Mouse (Mus musculus) heart, embryonic 13.5 days (tissue): Measurements from ENCODE around the gene Snrpg. TPM values are rescaled to one million over a fixed set of nuclear protein-coding genes. Genes with fewer than 3 reads are reported as not detected.

Source experiments
- ATAC-seq: fragments of 200-750 bp; cut with Nextera tagmentation; 2 replicates; pipeline ENCODE4 v1.8.0; 2017; ENCODE audit warnings: moderate TSS enrichment; ENCODE audit not compliant: insufficient number of reproducible peaks, low FRiP score, low TSS enrichment; ENCODE audit errors: extremely low read depth
- H3K27ac ChIP-seq: fragments of 300-500 bp; sonication (generic); replicated peaks from 2 replicates; pipeline ENCODE4 v1.5.1; 2015; ENCODE audit warnings: moderate library complexity, mild to moderate bottlenecking, inconsistent platforms
- H3K27me3 ChIP-seq: fragments of 300-500 bp; sonication (generic); replicated peaks from 2 replicates; pipeline ENCODE4 v1.6.1; 2015; ENCODE audit warnings: mild to moderate bottlenecking, inconsistent platforms
- H3K36me3 ChIP-seq: fragments of 300-500 bp; sonication (generic); 2 replicates; pipeline ENCODE4 v1.6.1; 2015; ENCODE audit warnings: mild to moderate bottlenecking, inconsistent platforms
- H3K4me1 ChIP-seq: fragments of 300-500 bp; sonication (generic); 2 replicates; pipeline ENCODE4 v1.6.1; 2015; ENCODE audit warnings: inconsistent platforms
- H3K4me2 ChIP-seq: fragments of 300-500 bp; sonication (generic); 2 replicates; pipeline ENCODE4 v1.6.1; 2015; ENCODE audit warnings: inconsistent platforms, mild to moderate bottlenecking, moderate library complexity
- H3K4me3 ChIP-seq: fragments of 300-500 bp; sonication (generic); 2 replicates; pipeline ENCODE4 v1.5.1; 2015; ENCODE audit warnings: moderate library complexity, mild to moderate bottlenecking, inconsistent platforms
- H3K9ac ChIP-seq: fragments of 300-500 bp; sonication (generic); 2 replicates; pipeline ENCODE4 v1.6.1; 2015; ENCODE audit warnings: inconsistent platforms, mild to moderate bottlenecking, moderate library complexity
- H3K9me3 ChIP-seq: fragments of 300-500 bp; sonication (generic); 2 replicates; pipeline ENCODE4 v1.6.1; 2016; ENCODE audit warnings: inconsistent platforms
- WGBS: fragments of 180-500 bp; shearing (Covaris S2); methylation state at CpG from one replicate; pipeline ENCODE4 v1.1.7; 2015; ENCODE audit warnings: mixed read lengths; 5-methylcytosine and 5-hydroxymethylcytosine counted together
- polyA plus RNA-seq: library from polyadenylated mRNA; unstranded; fragments of >200 nt; fragmentation: Nextera tagmentation; extraction: Ambion mirVana; gene quantifications from 2 replicates; pipeline ENCODE4 v1.2.1, GENCODE M21; 2015

Gene Snrpg
- polyA plus RNA-seq, 1 experiment from 2014 or later, result 315 TPM

DNA sequence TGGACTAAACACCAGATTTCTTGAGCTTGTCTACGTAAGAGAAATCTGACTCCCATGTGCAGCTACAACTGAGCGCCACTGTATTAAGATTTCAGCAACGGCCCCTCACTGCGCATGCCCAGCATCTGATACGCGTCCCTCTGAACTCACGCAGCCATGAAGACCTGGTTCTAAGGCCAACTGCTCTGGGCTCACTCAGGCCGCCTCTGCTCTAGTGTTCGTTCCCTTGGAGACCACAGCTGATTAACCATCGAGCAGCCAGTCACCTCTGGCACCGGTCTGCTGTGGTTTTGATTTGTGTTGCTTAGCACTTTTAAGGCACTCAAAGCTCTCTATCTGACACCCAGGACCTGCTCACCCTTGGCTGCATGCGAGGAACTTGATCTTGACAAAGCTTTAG is 16.2 kb downstream of the Snrpg start:
- WGBS, result 76% methylated on average over 12 of the region's 12 CpGs
- H3K9me3 ChIP-seq, result no peaks in the 10 kb centered on the region
- peaks cover 62% of the 10 kb centered on the region for H3K36me3 ChIP-seq
- no peak for ATAC-seq
- no peaks in the 10 kb centered on the region for H3K4me1 ChIP-seq
- H3K27me3 ChIP-seq, result no peaks in the 10 kb centered on the region
- no peak overlapping the region for H3K4me2 ChIP-seq
- H3K27ac ChIP-seq, result no peak overlapping the region
- no peak overlapping the region for H3K4me3 ChIP-seq
- H3K9ac ChIP-seq, result no peak overlapping the region

DNA sequence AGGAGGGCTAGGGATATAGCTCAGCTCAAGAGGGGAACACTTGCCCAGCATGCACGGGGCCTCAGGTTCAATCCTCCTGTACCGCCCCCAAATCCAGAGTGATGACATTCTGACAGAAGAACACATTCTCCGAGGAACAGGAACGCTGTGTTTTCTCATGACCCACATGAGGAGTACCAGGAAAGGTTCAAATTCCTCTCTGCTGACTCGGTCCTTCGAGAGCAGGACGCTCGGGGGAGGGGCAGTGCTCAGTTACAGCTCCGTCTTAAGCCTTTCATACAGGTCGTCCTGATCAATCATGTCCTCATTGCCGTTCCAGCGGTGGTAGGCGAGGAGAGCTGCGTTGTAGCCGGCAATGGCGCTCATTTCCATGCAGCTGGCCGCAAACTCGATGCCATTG is 17.4 kb downstream of the Snrpg start:
- no peak overlapping the region for H3K27ac ChIP-seq
- H3K9me3 ChIP-seq, result no peaks in the 10 kb centered on the region
- no peak overlapping the region for H3K4me3 ChIP-seq
- peaks cover 70% of the 10 kb centered on the region for H3K36me3 ChIP-seq
- no peaks in the 10 kb centered on the region for H3K4me1 ChIP-seq
- no peak for ATAC-seq
- H3K9ac ChIP-seq, result no peak overlapping the region
- H3K27me3 ChIP-seq, result no peaks in the 10 kb centered on the region
- 63% methylated on average over 18 of the region's 18 CpGs for WGBS
- H3K4me2 ChIP-seq, result no peak overlapping the region

DNA sequence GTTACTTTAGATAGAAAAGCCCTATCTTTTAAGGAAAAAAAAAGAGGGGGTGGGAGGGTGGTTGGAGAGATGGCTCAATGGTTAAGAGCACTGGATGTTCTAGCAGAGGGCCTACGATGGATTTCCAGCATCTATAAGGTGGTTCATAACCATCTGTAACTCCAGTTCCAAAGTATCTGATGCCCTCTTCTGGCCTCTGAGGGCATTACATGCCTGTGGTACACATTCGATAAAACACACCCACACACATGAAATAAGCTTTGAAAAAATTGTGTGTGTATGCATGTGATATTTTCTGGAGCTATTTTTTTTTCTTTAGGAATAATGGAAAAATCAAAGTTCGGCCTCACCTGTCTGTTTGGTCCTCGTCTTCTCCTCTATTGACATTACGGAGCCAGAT is 20.2 kb downstream of the Snrpg start:
- H3K4me2 ChIP-seq, result no peak overlapping the region
- WGBS, result 93% methylated on average over 5 of the region's 5 CpGs
- no peak overlapping the region for H3K9ac ChIP-seq
- peaks cover 76% of the 10 kb centered on the region for H3K36me3 ChIP-seq
- ATAC-seq, result no peak
- no peaks in the 10 kb centered on the region for H3K9me3 ChIP-seq
- no peaks in the 10 kb centered on the region for H3K27me3 ChIP-seq
- H3K4me1 ChIP-seq, result peaks cover 21% of the 10 kb centered on the region
- H3K27ac ChIP-seq, result no peak overlapping the region
- no peak overlapping the region for H3K4me3 ChIP-seq

DNA sequence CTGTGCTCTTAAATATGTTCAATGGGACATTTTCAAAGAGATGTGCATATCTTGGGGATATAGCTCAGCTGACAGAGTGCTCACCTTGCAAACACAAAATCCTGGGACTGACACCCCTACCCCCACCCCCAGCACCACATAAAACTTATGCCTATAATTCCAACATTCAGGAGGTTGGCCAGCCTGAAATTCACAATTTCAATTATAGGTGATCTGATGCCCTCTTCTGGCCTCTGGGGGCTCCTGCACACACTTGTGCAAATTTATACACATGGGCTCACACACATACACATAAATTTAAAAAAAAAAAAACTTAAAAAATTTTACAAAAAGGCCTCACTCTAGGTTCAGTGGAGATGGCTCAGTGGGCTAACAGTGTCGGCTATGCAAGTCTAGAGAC is 22.1 kb downstream of the Snrpg start:
- Histone ChIP-seq H3K27me3 (no peaks in the 10 kb centered on the region), H3K36me3 (peaks cover 60% of the 10 kb centered on the region)

DNA sequence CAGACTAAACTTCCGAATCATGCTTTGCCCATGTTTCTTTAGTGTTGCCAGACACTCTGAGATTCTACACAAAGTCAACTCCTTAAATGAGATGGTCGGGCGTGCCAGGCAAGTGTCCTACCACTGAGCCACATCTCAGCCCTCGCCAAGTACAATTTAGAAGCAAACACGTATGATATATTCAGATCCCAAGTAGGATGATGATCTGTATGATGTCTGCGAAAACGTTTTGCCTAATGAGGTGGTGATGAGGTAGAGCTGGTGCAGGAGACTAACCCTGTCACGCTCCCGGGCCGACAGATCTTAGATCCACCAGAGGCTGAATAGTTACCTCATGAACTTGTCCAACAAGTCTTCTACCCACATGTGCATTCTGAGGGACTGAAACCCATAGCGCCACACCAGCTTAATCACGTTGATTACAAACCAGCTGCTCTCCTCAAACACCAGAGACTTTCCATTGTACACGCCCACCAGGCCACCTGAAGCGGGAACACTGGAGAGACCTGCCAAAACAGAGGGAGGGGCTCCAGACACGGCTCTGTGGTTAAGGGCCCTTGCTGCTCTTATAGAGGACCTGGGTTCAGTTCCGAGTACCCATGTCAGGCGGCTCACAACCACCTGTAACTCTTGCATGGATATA is 23.1 kb downstream of the Snrpg start:
- Histone ChIP-seq H3K36me3 (peaks cover 50% of the 10 kb centered on the region), H3K4me2 (no peak overlapping the region), H3K4me1 (peaks cover 29% of the 10 kb centered on the region), H3K9me3 (no peaks in the 10 kb centered on the region), H3K9ac (0 out of 2 replicates have a peak overlapping the region, but pooled peaks have one; percentile 93), H3K27ac (no peak overlapping the region), H3K27me3 (peaks cover 3% of the 10 kb centered on the region; the same call in 1 of the 2 replicates), H3K4me3 (no peak overlapping the region)
- 82% methylated on average over 17 of the region's 17 CpGs for WGBS
- no peak for ATAC-seq

More for the DNA sequence above, 22.1 kb downstream of the Snrpg start:
- no peak overlapping the region for H3K4me3 ChIP-seq
- no peak overlapping the region for H3K9ac ChIP-seq
- H3K4me1 ChIP-seq, result peaks cover 29% of the 10 kb centered on the region
- H3K4me2 ChIP-seq, result no peak overlapping the region
- 90% methylated on average over 1 of the region's 1 CpGs for WGBS
- H3K9me3 ChIP-seq, result no peaks in the 10 kb centered on the region
- no peak for ATAC-seq
- no peak overlapping the region for H3K27ac ChIP-seq

DNA sequence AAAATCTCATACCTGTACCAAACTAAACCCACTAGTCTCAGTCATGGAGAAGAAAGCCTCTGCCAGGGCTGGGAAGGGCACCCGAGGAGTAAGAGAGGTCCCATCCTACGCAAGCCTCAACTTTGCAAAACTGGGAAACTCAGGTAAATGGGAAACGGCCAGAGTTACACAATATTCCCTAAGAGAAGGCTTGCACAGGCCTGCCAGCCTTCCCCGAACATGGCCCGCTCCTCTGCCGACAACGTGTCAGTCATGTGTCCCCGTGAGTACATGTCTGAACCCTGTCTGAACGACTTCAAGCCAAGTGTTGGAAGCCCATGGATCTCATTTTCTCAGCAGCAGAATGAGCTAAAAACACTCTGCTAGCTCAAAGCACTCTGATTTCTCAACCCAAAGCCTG is 23.9 kb downstream of the Snrpg start:
- Histone ChIP-seq H3K9me3 (no peaks in the 10 kb centered on the region), H3K27ac (no peak overlapping the region), H3K4me1 (peaks cover 29% of the 10 kb centered on the region), H3K4me3 (no peak overlapping the region), H3K36me3 (peaks cover 42% of the 10 kb centered on the region), H3K27me3 (peaks cover 8% of the 10 kb centered on the region), H3K9ac (peak overlapping the region; percentile 93), H3K4me2 (peak overlapping the region; percentile 92)
- no peak for ATAC-seq
- 66% methylated on average over 9 of the region's 9 CpGs for WGBS

DNA sequence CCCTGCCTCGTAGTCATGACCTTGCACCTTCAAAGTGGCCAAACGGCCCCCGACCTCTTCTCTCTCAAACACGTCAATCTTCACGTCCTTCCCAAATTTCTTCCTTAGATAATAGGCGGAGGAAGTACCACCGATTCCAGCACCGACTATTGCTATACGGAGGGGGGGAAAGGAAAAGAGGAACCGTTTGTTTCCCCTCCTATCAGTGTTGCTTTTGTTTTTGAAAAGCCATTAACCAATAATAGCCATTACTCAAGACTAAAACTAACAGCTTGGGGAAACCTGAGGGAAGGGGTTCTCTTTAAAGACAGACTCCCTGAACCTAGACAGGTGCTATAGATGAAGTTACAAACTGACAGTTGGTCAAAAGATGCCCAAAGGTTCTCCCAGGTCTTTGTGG is 24.9 kb downstream of the Snrpg start:
- ATAC-seq, result no peak
- Histone ChIP-seq H3K9me3 (no peaks in the 10 kb centered on the region), H3K4me1 (peaks cover 33% of the 10 kb centered on the region), H3K9ac (peak overlapping the region; percentile 93), H3K4me3 (peak overlapping the region; percentile 92), H3K36me3 (peaks cover 32% of the 10 kb centered on the region), H3K4me2 (peak overlapping the region; percentile 92), H3K27me3 (peaks cover 8% of the 10 kb centered on the region), H3K27ac (peak overlapping the region; percentile 92; the same call in 1 of the 2 replicates)
- WGBS, result 20% methylated on average over 10 of the region's 10 CpGs

DNA sequence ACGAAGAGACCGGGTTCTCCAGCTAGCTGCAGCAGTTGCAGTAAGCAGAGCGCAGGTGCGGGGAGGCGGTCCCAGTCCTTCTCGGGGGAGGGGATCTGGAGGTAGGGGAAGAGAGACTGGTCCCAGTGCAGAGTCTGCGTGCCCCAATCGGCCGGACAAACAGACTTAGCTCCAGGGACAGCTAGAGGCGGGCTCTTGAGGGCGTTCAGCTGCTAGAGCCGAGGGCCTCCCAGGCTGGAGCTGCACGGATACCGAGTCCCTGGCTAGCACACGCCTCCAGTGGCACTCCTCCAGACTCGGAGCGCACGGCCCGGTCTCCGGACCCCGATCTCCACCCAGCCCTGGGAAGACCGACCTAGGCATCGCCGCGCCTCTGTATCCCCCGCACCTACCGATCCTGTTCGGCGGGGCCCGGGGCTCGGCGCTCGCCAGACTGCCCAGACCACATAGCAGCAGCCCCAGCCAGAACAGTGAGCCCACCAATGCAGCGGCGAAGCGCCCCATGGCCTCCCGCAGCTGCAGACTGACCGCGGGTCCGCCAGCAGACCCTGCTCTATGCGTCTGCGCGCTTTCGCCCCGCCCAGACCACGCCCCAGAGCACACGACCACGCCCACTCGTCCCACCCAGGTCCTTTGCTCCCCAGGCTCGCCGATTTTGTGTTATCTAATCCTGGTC is 25.6 kb downstream of the Snrpg start, which contains the start of gene Pcyox1:
Pcyox1 (minus strand) TSS at position 574 of the 676 bp plus-strand sequence.
- peak within 1 kb of the TSS; percentile 92 for H3K4me2 ChIP-seq
- peak within 1 kb of the TSS; percentile 92 for H3K27ac ChIP-seq
- H3K9ac ChIP-seq, result peak within 1 kb of the TSS; percentile 93
- H3K4me3 ChIP-seq, result peak within 1 kb of the TSS; percentile 92
- peaks cover 25% of the 10 kb centered on the region for H3K36me3 ChIP-seq
- H3K9me3 ChIP-seq, result no peaks in the 10 kb centered on the region
- ATAC-seq, result peak; percentile 92
- WGBS, result under 1% methylated on average over 51 of the region's 51 CpGs
- H3K4me1 ChIP-seq, result peaks cover 34% of the 10 kb centered on the region
- H3K27me3 ChIP-seq, result peaks cover 8% of the 10 kb centered on the region

DNA sequence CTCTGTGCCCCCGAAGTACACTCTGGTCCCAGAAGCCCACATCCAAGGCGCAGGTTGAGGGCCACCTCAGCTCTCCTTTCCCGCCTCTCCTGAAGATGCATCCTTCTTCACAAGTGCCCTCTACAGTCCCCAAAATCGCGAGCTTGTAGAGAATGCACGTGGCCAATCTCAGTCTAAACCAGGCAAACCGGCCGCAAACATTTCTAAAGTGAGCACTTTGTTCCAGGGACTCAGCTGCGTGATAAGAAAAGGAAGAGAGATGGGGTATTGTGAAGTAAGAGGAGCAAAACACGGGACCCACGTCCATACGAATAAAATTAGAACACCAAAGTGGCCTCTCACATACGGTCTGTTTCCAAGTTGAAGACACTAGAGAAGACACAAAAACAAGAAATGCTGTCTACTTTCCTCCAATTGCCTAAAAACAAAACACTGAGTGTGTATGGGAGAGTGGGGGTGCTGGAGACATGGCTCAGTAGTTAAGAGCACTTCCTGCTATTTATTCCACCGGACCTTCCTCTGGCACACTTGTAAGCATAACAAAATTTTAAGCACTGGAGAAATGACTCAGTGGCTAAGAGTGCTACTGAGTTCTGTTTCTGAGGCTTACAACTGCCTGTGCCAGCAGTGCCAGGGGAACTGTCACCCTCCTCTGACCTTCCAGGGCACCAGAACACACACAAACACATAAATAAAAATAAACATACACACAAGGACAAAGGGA is 26.3 kb downstream of the Snrpg start:
- peaks cover 8% of the 10 kb centered on the region for H3K27me3 ChIP-seq
- H3K4me1 ChIP-seq, result peaks cover 34% of the 10 kb centered on the region
- H3K9ac ChIP-seq, result peak overlapping the region; percentile 93
- peak overlapping the region; percentile 92 for H3K4me3 ChIP-seq
- ATAC-seq, result no peak
- H3K4me2 ChIP-seq, result peak overlapping the region; percentile 92
- 4% methylated on average over 14 of the region's 14 CpGs for WGBS
- no peaks in the 10 kb centered on the region for H3K9me3 ChIP-seq
- H3K27ac ChIP-seq, result peak overlapping the region; percentile 92
- H3K36me3 ChIP-seq, result peaks cover 18% of the 10 kb centered on the region

DNA sequence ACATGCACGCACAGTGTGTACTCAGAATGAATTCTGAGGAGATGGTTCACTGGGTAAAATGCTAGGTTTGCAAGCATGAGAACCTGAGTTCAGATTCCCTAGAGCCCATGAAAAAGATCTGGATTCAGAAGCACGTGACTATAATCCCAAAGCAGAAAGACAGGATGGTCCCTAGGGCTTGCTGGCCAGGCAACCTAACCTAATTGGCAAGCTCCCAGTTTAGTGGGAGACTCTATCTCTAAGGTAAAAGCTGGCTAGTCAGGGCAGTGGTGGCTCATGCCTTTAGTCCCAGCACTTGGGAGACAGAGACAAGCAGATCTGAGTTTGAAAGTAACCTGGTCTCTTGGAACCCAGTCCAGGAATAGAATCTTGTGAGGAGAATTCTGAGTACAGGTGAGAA is 27.9 kb downstream of the Snrpg start:
- Histone ChIP-seq H3K9me3 (no peaks in the 10 kb centered on the region), H3K4me2 (no peak overlapping the region), H3K27ac (no peak overlapping the region), H3K36me3 (peaks cover 4% of the 10 kb centered on the region), H3K4me1 (peaks cover 34% of the 10 kb centered on the region), H3K9ac (no peak overlapping the region), H3K27me3 (peaks cover 8% of the 10 kb centered on the region), H3K4me3 (no peak overlapping the region)
- no peak for ATAC-seq
- WGBS, result 78% methylated on average over 2 of the region's 2 CpGs

DNA sequence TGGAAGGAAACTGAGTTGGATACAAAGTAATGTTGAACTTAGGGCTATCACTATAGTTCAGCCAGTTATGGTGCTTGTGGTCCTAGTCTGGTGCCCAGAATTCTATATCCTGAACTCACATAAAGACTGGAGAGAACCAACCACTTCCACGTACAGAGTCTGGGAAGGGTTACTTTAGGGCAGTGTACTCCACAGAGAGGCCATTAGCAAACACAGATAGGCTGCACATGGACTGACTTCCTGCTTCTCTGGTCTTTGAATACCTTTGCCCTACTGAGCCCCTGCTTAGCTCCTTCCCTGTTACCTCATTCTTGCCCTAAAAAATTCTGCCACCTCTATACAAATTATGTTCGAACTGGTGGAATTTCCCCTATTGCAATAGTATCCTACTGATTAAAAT is 28.9 kb downstream of the Snrpg start:
- ATAC-seq, result no peak
- 77% methylated on average over 2 of the region's 2 CpGs for WGBS

More for the DNA sequence above, 28.9 kb downstream of the Snrpg start:
- H3K9me3 ChIP-seq, result no peaks in the 10 kb centered on the region
- H3K4me3 ChIP-seq, result no peak overlapping the region
- no peak overlapping the region for H3K4me2 ChIP-seq
- H3K4me1 ChIP-seq, result peaks cover 26% of the 10 kb centered on the region
- H3K9ac ChIP-seq, result no peak overlapping the region
- no peaks in the 10 kb centered on the region for H3K36me3 ChIP-seq
- H3K27ac ChIP-seq, result no peak overlapping the region
- peaks cover 8% of the 10 kb centered on the region for H3K27me3 ChIP-seq
